Mouse (Mus musculus): ENCODE measurements around the gene Pold2. TPM values are rescaled to one million over a fixed set of nuclear protein-coding genes. Genes with fewer than 3 reads are reported as not detected.

Gene Pold2
- polyA plus RNA-seq, 1 experiment from 2014 or later, result 46.8 TPM

GRCm38 (mm10) chr11:5827931-5828330, 50.2 kb downstream of the Pold2 start:
- 94% methylated on average over 5 of the region's 5 CpGs for WGBS
- Histone ChIP-seq H3K4me2 (replicated peaks) (no peak overlapping the region), H3K4me1 (replicated peaks; ENCODE audit: control insufficient read depth, insufficient read depth, low read length) (no peaks in the 10 kb centered on the region), H3K27me3 (ENCODE audit: control insufficient read depth, insufficient read depth, low read length) (no peaks in the 10 kb centered on the region), H3K36me3 (replicated peaks; ENCODE audit: control insufficient read depth, insufficient read depth) (peaks cover 42% of the 10 kb centered on the region), H3K9ac (no peak overlapping the region), H3K9me3 (ENCODE audit: control insufficient read depth, low read length) (no peaks in the 10 kb centered on the region), H3K27ac (no peak overlapping the region), H3K4me3 (replicated peaks; ENCODE audit: low read length) (no peak overlapping the region)
- DNase-seq (ENCODE audit: low spot score), result no peak
- no peak for ATAC-seq (ENCODE audit: low FRiP score)

DNA sequence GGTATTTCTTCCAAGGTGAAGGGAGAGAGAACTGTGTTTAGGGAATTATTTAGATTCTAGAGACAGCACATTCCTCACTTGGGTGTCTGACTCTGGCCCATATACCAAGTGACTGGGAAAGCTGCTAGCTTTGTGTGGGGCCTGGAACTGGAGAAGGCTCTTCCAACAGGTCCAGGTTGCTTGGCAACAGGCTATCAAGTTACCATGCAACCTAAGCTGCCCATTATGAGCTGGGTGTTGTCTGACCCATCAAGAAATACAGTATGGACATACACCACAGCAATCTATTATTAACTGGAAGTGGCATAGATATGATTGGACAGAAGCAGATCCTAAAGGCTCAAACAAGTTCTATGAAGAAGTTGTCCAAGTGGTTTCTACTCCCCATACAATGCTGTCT, 52.7 kb downstream of the Pold2 start:
- H3K27me3 ChIP-seq (ENCODE audit: control insufficient read depth, insufficient read depth, low read length), result no peaks in the 10 kb centered on the region
- H3K36me3 ChIP-seq (replicated peaks; ENCODE audit: control insufficient read depth, insufficient read depth), result peaks cover 24% of the 10 kb centered on the region
- no peak for DNase-seq (ENCODE audit: low spot score)
- no peak overlapping the region for H3K9ac ChIP-seq
- ATAC-seq (ENCODE audit: low FRiP score), result no peak
- H3K27ac ChIP-seq, result no peak overlapping the region
- H3K9me3 ChIP-seq (ENCODE audit: control insufficient read depth, low read length), result no peaks in the 10 kb centered on the region
- no peak overlapping the region for H3K4me2 ChIP-seq (replicated peaks)
- no peak overlapping the region for H3K4me3 ChIP-seq (replicated peaks; ENCODE audit: low read length)
- H3K4me1 ChIP-seq (replicated peaks; ENCODE audit: control insufficient read depth, insufficient read depth, low read length), result no peaks in the 10 kb centered on the region

Other genes starting within 250 kb of the Pold2 start
- gene Mrps24, start 162.6 kb downstream of the Pold2 start, polyA plus RNA-seq (2014; fragmentation: Nextera tagmentation; extraction: Ambion mirVana), result 186 and 224 TPM in 2 replicates
- 26.2 and 26.8 TPM in 2 replicates for gene Urgcp, start 115.9 kb downstream of the Pold2 start, polyA plus RNA-seq (2014; fragmentation: Nextera tagmentation; extraction: Ambion mirVana)
- 133 TPM in 2 replicates for gene Dbnl, start 89.8 kb downstream of the Pold2 start, polyA plus RNA-seq (2014; fragmentation: Nextera tagmentation; extraction: Ambion mirVana)
- 2.5 and 2.9 TPM in 2 replicates for gene Pgam2, start 74.6 kb downstream of the Pold2 start, polyA plus RNA-seq (2014; fragmentation: Nextera tagmentation; extraction: Ambion mirVana)
- gene Polm, start 40.3 kb downstream of the Pold2 start, polyA plus RNA-seq (2014; fragmentation: Nextera tagmentation; extraction: Ambion mirVana), result 4.7 TPM in 2 replicates
- gene Aebp1, start 16.3 kb downstream of the Pold2 start, polyA plus RNA-seq (2014; fragmentation: Nextera tagmentation; extraction: Ambion mirVana), result 19.7 and 24.4 TPM in 2 replicates
- gene Myl7, start 20.5 kb upstream of the Pold2 start, polyA plus RNA-seq (2014; fragmentation: Nextera tagmentation; extraction: Ambion mirVana), result not detected in 2 replicates
- 3.9 and 4.2 TPM in 2 replicates for gene Gck, start 71.8 kb upstream of the Pold2 start, polyA plus RNA-seq (2014; fragmentation: Nextera tagmentation; extraction: Ambion mirVana)
- 39.9 and 48.4 TPM in 2 replicates for gene Ykt6, start 77.4 kb upstream of the Pold2 start, polyA plus RNA-seq (2014; fragmentation: Nextera tagmentation; extraction: Ambion mirVana)
- 117 and 126 TPM in 2 replicates for gene Camk2b, start 188.1 kb upstream of the Pold2 start, polyA plus RNA-seq (2014; fragmentation: Nextera tagmentation; extraction: Ambion mirVana)